Mouse (Mus musculus): Measurements from ENCODE around the gene Reep3. TPM values are rescaled to one million over a fixed set of nuclear protein-coding genes. Genes with fewer than 3 reads are reported as not detected.

The Reep3 gene
- polyA plus RNA-seq, 1 experiment from 2014 or later = 46.9 TPM

DNA sequence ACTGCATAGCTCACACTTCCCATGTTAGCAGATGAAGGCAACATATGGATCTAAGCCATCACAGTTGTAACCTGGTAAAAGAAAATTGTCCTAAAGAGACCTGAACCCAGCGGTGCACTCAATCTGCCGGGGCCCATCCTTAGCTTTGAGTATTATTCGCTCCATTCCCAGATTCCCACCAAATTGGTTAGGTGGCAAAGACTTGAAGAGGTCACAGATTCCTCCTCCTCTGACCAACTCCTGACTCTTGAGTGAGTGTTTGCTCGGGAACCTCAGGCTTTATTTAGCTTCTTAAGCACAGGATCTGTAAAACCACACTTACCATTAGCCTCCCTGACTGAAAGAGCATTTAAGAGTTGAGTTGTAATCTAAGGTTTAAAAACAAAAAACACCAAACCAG lies 24.1 kb downstream of the Reep3 start:
- no peak overlapping the region for H3K9ac ChIP-seq
- H3K4me3 ChIP-seq (replicated peaks) = no peak overlapping the region
- ATAC-seq (ENCODE audit: low FRiP score) = no peak
- H3K4me1 ChIP-seq = peaks cover 6% of the 10 kb centered on the region
- H3K4me2 ChIP-seq = no peak overlapping the region
- no peaks in the 10 kb centered on the region for H3K36me3 ChIP-seq (replicated peaks)
- WGBS = 93% methylated on average over 4 of the region's 4 CpGs
- H3K27me3 ChIP-seq = no peaks in the 10 kb centered on the region
- no peak overlapping the region for H3K27ac ChIP-seq
- H3K9me3 ChIP-seq = 0 out of 2 replicates have a peak, but pooled peaks cover 3% of the 10 kb centered on the region

DNA sequence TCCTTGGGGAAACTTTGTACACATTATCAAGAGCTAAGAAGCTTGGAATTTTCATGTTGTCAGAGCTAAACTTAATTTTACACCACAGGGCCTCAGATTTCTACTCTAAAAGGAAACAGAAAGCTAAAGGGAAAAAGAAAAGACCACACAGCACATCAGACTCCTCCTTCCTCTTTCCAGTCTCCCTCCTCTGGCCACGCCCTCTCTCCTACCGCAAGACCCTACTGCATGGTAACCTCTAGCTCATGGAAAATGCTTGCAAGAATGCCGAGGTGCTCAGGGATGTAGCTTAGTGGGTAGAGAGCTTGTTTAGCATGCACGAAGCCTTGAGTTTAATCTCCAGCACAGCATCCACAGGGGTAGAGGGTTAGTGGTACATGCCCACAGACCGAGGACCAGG lies 24.9 kb downstream of the Reep3 start:
- Histone ChIP-seq H3K4me1 (peaks cover 6% of the 10 kb centered on the region), H3K4me3 (replicated peaks) (no peak overlapping the region), H3K27ac (no peak overlapping the region), H3K9ac (no peak overlapping the region), H3K4me2 (no peak overlapping the region), H3K36me3 (replicated peaks) (no peaks in the 10 kb centered on the region), H3K9me3 (0 out of 2 replicates have a peak, but pooled peaks cover 3% of the 10 kb centered on the region), H3K27me3 (no peaks in the 10 kb centered on the region)
- WGBS = 92% methylated on average over 5 of the region's 5 CpGs
- no peak for ATAC-seq (ENCODE audit: low FRiP score)

DNA sequence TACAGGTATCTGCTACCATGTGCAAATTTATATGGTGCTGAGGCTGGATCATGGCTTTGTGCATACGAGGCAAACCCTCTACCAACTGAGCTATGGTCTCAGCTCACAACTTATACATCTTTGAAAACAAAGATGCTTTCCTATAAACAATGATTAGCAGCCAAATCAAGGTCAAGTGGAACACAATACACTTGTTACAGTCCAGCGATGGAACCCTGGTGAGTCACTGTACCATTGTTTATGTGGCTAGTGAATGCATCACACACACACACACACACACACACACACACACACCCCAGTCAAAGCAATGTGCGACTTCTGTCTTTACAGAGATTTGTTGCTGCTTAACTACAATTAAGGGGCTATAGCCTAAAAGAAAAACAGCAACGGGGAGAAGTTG lies 25.4 kb downstream of the Reep3 start:
- 84% methylated on average over 4 of the region's 4 CpGs for WGBS
- H3K27me3 ChIP-seq = no peaks in the 10 kb centered on the region
- H3K9ac ChIP-seq = no peak overlapping the region
- no peak overlapping the region for H3K4me3 ChIP-seq (replicated peaks)
- H3K9me3 ChIP-seq = 0 out of 2 replicates have a peak, but pooled peaks cover 3% of the 10 kb centered on the region
- no peak overlapping the region for H3K27ac ChIP-seq
- no peaks in the 10 kb centered on the region for H3K36me3 ChIP-seq (replicated peaks)
- no peak overlapping the region for H3K4me2 ChIP-seq
- H3K4me1 ChIP-seq = peaks cover 3% of the 10 kb centered on the region
- ATAC-seq (ENCODE audit: low FRiP score) = no peak

DNA sequence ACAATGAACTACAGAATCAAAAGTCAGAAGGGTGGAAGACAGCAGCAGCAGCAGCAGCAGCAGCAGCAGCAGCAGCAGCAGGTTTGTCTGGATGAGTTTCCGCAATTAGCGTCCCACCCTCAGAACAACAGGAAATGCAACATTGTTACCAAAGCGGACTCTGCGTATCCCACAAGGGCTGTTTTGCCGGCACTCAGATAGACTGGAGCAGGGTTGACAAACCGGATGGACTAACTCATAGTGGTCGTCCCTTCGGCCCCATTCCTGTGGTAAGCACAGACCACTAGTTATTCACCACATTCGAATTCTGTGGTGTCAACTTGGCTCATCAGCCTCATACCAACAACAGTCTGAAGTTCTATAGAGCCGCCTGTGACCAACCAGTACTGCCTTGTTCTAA lies 27.7 kb downstream of the Reep3 start:
- Histone ChIP-seq H3K9me3 (0 out of 2 replicates have a peak, but pooled peaks cover 3% of the 10 kb centered on the region), H3K27ac (no peak overlapping the region), H3K4me2 (no peak overlapping the region), H3K4me3 (replicated peaks) (no peak overlapping the region), H3K9ac (no peak overlapping the region), H3K27me3 (no peaks in the 10 kb centered on the region), H3K4me1 (peaks cover 12% of the 10 kb centered on the region), H3K36me3 (replicated peaks) (no peaks in the 10 kb centered on the region)
- 93% methylated on average over 10 of the region's 10 CpGs for WGBS
- ATAC-seq (ENCODE audit: low FRiP score) = no peak

DNA sequence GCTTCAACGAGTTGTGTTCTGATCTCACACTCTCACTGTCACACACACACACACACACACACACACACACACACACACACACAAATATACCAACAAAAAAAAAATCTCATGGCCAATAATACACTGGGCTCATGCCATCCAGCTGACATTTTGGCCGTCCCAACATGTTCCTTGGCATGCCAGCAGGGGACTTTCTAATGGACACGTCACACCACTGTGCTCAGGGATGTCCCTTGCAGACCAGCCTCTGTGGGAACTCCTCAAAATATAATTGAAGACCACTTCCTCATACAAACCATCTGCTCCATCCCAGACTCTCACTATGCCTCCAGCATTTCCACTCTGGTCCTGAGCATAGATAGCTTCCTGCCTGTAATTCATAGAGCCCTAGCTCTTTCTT lies 30.3 kb downstream of the Reep3 start:
- no peak overlapping the region for H3K4me3 ChIP-seq (replicated peaks)
- no peaks in the 10 kb centered on the region for H3K36me3 ChIP-seq (replicated peaks)
- no peak for ATAC-seq (ENCODE audit: low FRiP score)
- H3K9ac ChIP-seq = no peak overlapping the region
- no peak overlapping the region for H3K4me2 ChIP-seq
- no peak overlapping the region for H3K27ac ChIP-seq
- no peaks in the 10 kb centered on the region for H3K27me3 ChIP-seq
- WGBS = 69% methylated on average over 3 of the region's 3 CpGs
- H3K9me3 ChIP-seq = no peaks in the 10 kb centered on the region
- peaks cover 19% of the 10 kb centered on the region for H3K4me1 ChIP-seq

DNA sequence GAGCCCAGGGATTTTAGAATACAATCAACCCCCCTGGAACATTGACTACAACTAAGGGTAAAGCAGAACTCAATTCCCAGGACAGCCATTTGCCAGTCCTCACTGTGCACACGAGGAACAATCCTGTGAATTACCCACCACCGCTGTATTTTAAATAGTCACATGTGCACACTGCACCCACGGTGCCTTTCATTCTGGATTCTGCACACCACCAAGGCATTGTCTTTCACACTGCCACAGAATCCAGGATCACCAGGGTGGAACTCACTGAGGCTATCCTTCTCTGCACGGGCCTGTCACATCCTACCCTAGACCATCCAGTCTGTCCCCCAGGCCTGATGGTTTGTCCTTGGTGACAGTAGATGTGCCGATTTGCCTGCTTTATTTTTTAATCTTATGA lies 30.8 kb downstream of the Reep3 start:
- no peaks in the 10 kb centered on the region for H3K27me3 ChIP-seq
- ATAC-seq (ENCODE audit: low FRiP score) = no peak
- H3K9me3 ChIP-seq = no peaks in the 10 kb centered on the region
- no peak overlapping the region for H3K9ac ChIP-seq
- H3K4me2 ChIP-seq = no peak overlapping the region
- peaks cover 23% of the 10 kb centered on the region for H3K4me1 ChIP-seq
- no peak overlapping the region for H3K4me3 ChIP-seq (replicated peaks)
- H3K27ac ChIP-seq = no peak overlapping the region
- H3K36me3 ChIP-seq (replicated peaks) = no peaks in the 10 kb centered on the region
- 49% methylated on average over 5 of the region's 5 CpGs for WGBS

DNA sequence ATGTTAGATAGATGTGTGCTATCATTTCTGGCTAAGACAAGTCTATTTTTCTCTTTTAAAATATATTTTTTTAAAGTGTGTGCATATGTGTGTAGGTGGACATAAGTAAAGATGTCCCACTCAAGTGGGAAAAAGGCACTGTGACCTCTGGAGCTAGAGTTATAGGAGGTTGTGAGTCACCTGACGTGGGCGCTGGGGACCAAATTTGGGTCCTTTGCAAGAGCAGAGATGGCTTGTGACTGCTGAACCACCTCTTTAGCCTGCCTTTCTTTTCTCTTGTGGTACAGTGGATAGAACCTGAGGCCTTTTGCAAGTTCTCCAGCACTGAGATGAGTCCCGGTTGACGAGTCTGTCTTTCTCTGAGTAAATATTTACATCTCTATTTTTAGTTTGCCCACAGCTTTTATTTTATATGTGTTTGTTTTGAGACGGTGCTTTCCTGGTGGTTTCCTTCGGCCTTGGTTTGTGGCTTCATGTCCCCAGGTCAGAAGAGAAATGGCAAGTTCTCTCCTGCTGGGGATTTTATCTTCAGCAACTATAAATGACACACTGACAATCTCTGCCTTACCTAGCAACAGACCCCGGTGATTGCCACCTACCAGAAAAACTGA lies 31.4 kb downstream of the Reep3 start:
- H3K36me3 ChIP-seq (replicated peaks) = no peaks in the 10 kb centered on the region
- ATAC-seq (ENCODE audit: low FRiP score) = no peak
- WGBS = 93% methylated on average over 7 of the region's 7 CpGs

DNA sequence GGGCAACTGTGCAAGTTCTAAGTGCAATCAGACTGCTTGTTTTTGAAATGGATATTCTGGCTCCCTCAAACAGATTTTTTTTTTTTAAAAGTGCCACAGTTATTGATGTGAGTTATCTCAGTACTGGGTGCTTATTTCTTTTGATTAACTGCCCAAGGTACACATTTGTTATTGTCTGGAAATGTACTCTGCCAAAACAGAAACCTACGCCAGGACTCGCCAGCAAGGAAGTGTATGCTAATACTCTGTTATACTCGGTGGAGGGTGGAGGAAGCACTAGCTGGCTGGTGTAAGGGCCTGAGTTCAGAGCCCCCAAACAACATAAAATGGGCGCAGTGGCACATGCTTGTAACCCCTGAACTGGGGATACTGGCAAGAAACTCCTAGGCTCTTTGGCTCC lies 34.9 kb downstream of the Reep3 start:
- no peak overlapping the region for H3K9ac ChIP-seq
- peak overlapping the region; percentile 66; the same call in 1 of the 2 replicates for H3K27ac ChIP-seq
- H3K4me3 ChIP-seq (replicated peaks) = no peak overlapping the region
- no peaks in the 10 kb centered on the region for H3K36me3 ChIP-seq (replicated peaks)
- 64% methylated on average over 4 of the region's 4 CpGs for WGBS
- H3K4me2 ChIP-seq = no peak overlapping the region
- peaks cover 23% of the 10 kb centered on the region for H3K4me1 ChIP-seq
- no peaks in the 10 kb centered on the region for H3K9me3 ChIP-seq
- ATAC-seq (ENCODE audit: low FRiP score) = no peak
- H3K27me3 ChIP-seq = no peaks in the 10 kb centered on the region

More for the DNA sequence above, 31.4 kb downstream of the Reep3 start:
- Histone ChIP-seq H3K27me3 (no peaks in the 10 kb centered on the region), H3K4me1 (peaks cover 23% of the 10 kb centered on the region), H3K4me3 (replicated peaks) (no peak overlapping the region), H3K9ac (no peak overlapping the region), H3K4me2 (no peak overlapping the region), H3K9me3 (no peaks in the 10 kb centered on the region), H3K27ac (no peak overlapping the region)

DNA sequence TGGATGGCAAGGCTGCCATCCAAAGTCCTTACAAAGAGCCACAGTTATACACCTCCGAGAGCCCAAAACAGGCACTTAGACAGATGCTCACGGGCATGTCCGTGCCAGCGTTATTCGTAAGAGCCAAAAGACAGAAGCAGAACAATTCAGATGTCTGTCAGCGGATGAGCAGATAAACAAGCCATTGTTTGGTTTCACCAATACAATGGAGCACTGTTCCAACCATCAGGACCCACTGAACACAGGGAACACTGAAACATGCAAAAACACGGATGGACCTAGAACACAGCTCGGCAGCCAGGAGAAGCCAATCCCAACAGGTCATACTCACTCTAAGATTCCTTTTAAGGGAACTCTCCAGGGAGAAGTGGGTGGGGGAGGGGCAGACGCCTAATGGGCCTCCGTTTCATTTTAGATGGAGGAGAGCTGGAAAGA lies 35.4 kb downstream of the Reep3 start:
- Histone ChIP-seq H3K36me3 (replicated peaks) (no peaks in the 10 kb centered on the region), H3K4me1 (peaks cover 24% of the 10 kb centered on the region), H3K9ac (no peak overlapping the region), H3K4me2 (no peak overlapping the region; the same call in 1 of the 2 replicates), H3K9me3 (no peaks in the 10 kb centered on the region), H3K4me3 (replicated peaks) (no peak overlapping the region), H3K27me3 (no peaks in the 10 kb centered on the region), H3K27ac (peak overlapping the region; percentile 66; the same call in 1 of the 2 replicates)
- 0 out of 2 replicates have a peak, but pooled peaks have one; percentile 47 for ATAC-seq (ENCODE audit: low FRiP score)
- 28% methylated on average over 10 of the region's 10 CpGs for WGBS

DNA sequence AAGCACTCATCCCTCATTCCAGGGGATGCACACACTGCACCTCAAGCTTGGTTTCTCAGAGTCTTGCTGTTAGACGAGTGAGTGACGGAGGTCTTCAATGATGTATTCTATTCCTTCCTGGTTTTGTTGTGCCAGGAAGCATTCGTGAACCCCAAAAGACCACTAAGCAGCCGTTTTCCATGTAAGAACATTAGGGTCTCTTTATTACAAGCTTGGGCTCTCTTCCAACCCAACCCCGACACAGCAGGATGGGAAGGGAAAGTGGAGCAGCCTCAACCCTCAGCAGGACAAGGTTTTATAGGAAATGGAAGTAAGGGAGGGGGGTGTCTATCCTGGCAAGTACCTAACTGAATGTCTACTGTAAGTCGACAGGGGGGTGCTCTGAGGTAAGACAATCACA lies 38.0 kb downstream of the Reep3 start:
- ATAC-seq (ENCODE audit: low FRiP score) = no peak
- Histone ChIP-seq H3K9me3 (no peaks in the 10 kb centered on the region), H3K4me2 (no peak overlapping the region), H3K27ac (no peak overlapping the region), H3K36me3 (replicated peaks) (no peaks in the 10 kb centered on the region), H3K9ac (no peak overlapping the region), H3K27me3 (no peaks in the 10 kb centered on the region), H3K4me3 (replicated peaks) (no peak overlapping the region), H3K4me1 (peaks cover 20% of the 10 kb centered on the region)
- 83% methylated on average over 6 of the region's 6 CpGs for WGBS

DNA sequence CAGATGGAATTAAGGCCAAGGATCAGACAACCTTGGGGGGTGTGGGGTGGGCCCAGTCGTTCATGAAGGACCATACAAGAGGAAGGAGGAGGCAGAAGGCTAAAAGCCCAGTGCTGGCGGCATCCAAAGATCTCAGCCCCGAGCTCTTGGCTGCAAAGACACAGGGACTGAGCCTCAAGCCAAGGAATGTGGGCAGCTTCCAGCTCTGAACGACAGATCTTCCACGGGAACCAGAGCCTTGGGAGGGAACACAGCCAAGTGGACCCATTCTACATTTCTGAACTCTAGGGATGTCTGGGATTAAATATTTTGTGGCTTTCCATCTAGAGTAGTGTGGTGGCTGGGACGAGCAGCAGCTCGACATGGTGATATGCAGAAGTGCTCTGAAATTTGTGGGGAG lies 38.4 kb downstream of the Reep3 start:
- no peak overlapping the region for H3K4me2 ChIP-seq
- no peaks in the 10 kb centered on the region for H3K36me3 ChIP-seq (replicated peaks)
- no peak for ATAC-seq (ENCODE audit: low FRiP score)
- no peaks in the 10 kb centered on the region for H3K9me3 ChIP-seq
- H3K27me3 ChIP-seq = no peaks in the 10 kb centered on the region
- H3K9ac ChIP-seq = no peak overlapping the region
- H3K4me1 ChIP-seq = peaks cover 24% of the 10 kb centered on the region
- no peak overlapping the region for H3K4me3 ChIP-seq (replicated peaks)
- 81% methylated on average over 7 of the region's 7 CpGs for WGBS
- H3K27ac ChIP-seq = no peak overlapping the region

DNA sequence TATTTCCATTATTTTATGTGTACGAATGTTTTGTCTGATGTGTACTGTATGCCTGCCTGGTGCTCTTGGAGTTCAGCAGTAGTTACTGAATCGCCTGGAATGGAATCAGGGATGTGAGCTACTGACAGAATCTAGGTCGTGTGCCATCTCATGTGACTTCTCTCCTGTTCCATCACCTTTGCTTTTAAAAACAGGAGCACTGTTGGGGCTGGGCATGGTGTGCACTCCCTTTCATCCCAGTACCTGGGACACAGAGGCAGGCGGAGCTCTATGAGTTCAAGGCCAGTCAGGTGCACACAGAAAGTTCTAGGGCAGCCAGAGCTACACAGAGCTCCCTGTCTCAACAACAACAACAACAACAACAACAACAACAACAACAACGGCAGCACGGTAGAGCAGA lies 39.0 kb downstream of the Reep3 start:
- H3K36me3 ChIP-seq (replicated peaks) = no peaks in the 10 kb centered on the region
- H3K27me3 ChIP-seq = no peaks in the 10 kb centered on the region
- H3K4me2 ChIP-seq = no peak overlapping the region
- no peak overlapping the region for H3K27ac ChIP-seq
- peaks cover 30% of the 10 kb centered on the region for H3K4me1 ChIP-seq
- no peak for ATAC-seq (ENCODE audit: low FRiP score)
- 95% methylated on average over 6 of the region's 6 CpGs for WGBS
- H3K4me3 ChIP-seq (replicated peaks) = no peak overlapping the region
- no peak overlapping the region for H3K9ac ChIP-seq
- no peaks in the 10 kb centered on the region for H3K9me3 ChIP-seq

DNA sequence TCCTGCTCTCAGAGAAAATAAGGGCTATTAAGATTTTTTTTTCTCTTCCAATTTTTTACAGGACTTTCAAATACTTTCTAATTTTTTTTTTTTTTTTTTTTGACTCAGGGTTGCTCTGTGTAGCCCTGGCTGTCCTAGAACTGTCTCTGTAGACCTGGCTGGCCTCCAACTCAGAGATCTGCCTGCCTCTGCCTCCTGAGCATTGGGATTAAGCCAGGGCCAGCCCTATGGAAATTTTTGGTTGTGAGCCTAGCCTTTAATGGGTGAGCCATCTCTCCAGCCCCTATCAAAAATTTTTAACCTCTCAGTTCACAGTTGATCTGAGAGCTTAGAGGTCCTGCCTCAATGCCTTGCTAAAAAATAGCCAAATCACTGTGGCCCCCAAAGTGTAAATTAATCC lies 39.5 kb downstream of the Reep3 start:
- Histone ChIP-seq H3K4me3 (replicated peaks) (no peak overlapping the region), H3K9me3 (no peaks in the 10 kb centered on the region), H3K4me1 (peaks cover 34% of the 10 kb centered on the region), H3K27me3 (no peaks in the 10 kb centered on the region), H3K9ac (no peak overlapping the region), H3K4me2 (no peak overlapping the region), H3K36me3 (replicated peaks) (no peaks in the 10 kb centered on the region), H3K27ac (no peak overlapping the region)
- no peak for ATAC-seq (ENCODE audit: low FRiP score)

Data from forebrain, embryonic 12.5 days (tissue).